Mouse (Mus musculus): ENCODE measurements around the gene Patl1. TPM values are rescaled to one million over a fixed set of nuclear protein-coding genes. Genes with fewer than 3 reads are reported as not detected.
"Not testable (repeated sequence)": the region's sequence is repeated elsewhere in the genome, so short reads cannot be mapped to it uniquely, and the experiment has no call there.

Patl1 gene
- polyA plus RNA-seq (2015; fragmentation: Nextera tagmentation; extraction: Ambion mirVana): 15.1 and 16.8 TPM in 2 replicates

GRCm38 (mm10) chr19:11912037-11912532 lies at the start of gene Patl1:
Gene Patl1 (plus strand): TSS chr19:11912399.
- H3K27me3 ChIP-seq: no peaks in the 10 kb centered on the region
- ATAC-seq (ENCODE audit: low FRiP score, low read depth): peak; percentile 98
- no peaks in the 10 kb centered on the region for H3K9me3 ChIP-seq
- peak within 1 kb of the TSS; percentile 73 for H3K9ac ChIP-seq
- peak within 1 kb of the TSS; percentile 92 for H3K4me3 ChIP-seq
- peaks cover 13% of the 10 kb centered on the region; the same call in 1 of the 2 replicates for H3K36me3 ChIP-seq
- under 1% methylated on average over 49 of the region's 53 CpGs for WGBS
- peak within 1 kb of the TSS; percentile 84 for H3K4me2 ChIP-seq
- H3K4me1 ChIP-seq (replicated peaks): peaks cover 31% of the 10 kb centered on the region
- peak within 1 kb of the TSS; percentile 88 for H3K27ac ChIP-seq (replicated peaks)

- H3K9ac ChIP-seq: no peak overlapping the region
- no peaks in the 10 kb centered on the region for H3K27me3 ChIP-seq
- no peak overlapping the region for H3K4me2 ChIP-seq
- no peak overlapping the region for H3K4me3 ChIP-seq
- no peak overlapping the region for H3K27ac ChIP-seq (replicated peaks)
- H3K9me3 ChIP-seq: no peaks in the 10 kb centered on the region
- H3K36me3 ChIP-seq: no peaks in the 10 kb centered on the region
- H3K4me1 ChIP-seq (replicated peaks): no peaks in the 10 kb centered on the region
- no peak for ATAC-seq (ENCODE audit: low FRiP score, low read depth)
- 85% methylated on average over 2 of the region's 2 CpGs for WGBS
Measured at GRCm38 (mm10) chr19:11867837-11868236, 44.4 kb upstream of the Patl1 start.

- Histone ChIP-seq H3K36me3 (no peaks in the 10 kb centered on the region), H3K27ac (replicated peaks) (no peak within 1 kb of the TSS), H3K4me2 (no peak within 1 kb of the TSS), H3K9ac (no peak within 1 kb of the TSS), H3K4me1 (replicated peaks) (no peaks in the 10 kb centered on the region), H3K27me3 (no peaks in the 10 kb centered on the region), H3K4me3 (no peak within 1 kb of the TSS), H3K9me3 (no peaks in the 10 kb centered on the region)
- WGBS: 63% methylated on average over 1 of the region's 1 CpGs
- ATAC-seq (ENCODE audit: low FRiP score, low read depth): no peak
Measured at GRCm38 (mm10) chr19:11875006-11875405, 37.2 kb upstream of the Patl1 start, which contains the start of gene Olfr1419. Gene Olfr1419 (minus strand): TSS chr19:11875106.

- not testable (repeated sequence) for ATAC-seq (ENCODE audit: low FRiP score, low read depth); H3K27me3 ChIP-seq; H3K4me1 ChIP-seq (replicated peaks); H3K9me3 ChIP-seq; H3K4me3 ChIP-seq; H3K27ac ChIP-seq (replicated peaks); H3K9ac ChIP-seq; H3K36me3 ChIP-seq
- H3K4me2 ChIP-seq: 0 out of 2 replicates have a peak overlapping the region, but pooled peaks have one; percentile 11
- WGBS: 60% methylated on average over 22 of the region's 22 CpGs
Measured at GRCm38 (mm10) chr19:11878404-11878803, 33.8 kb upstream of the Patl1 start.

DNA sequence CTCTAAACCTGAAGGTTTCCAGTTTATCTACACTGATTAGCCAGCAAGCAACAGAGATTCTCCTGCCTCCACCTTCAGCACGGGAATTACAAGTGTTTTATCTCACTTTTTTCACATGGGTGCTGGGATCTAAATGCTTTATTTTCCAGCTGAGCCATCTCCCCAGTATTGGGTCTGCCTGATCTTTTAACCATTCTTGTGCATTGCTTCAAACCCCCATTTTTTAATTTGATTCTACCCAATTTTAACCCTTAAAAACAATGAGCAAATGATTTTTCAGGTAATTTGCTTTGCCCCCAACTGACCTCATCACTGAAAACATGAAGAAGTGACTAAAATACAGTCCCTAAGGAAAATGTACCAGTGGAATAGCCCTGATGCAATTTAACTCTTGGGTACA lies 25.9 kb upstream of the Patl1 start, which contains the start of gene Olfr1420:
TSS of gene Olfr1420 (plus strand) at position 301 of the 400 bp plus-strand sequence.
- 48% methylated on average over 1 of the region's 1 CpGs for WGBS

GRCm38 (mm10) chr19:11911021-11911420 lies 1.2 kb upstream of the Patl1 start:
- H3K4me2 ChIP-seq: peak overlapping the region; percentile 84
- H3K4me3 ChIP-seq: peak overlapping the region; percentile 92
- H3K4me1 ChIP-seq (replicated peaks): peaks cover 26% of the 10 kb centered on the region
- ATAC-seq (ENCODE audit: low FRiP score, low read depth): no peak
- H3K36me3 ChIP-seq: peaks cover 9% of the 10 kb centered on the region; the same call in 1 of the 2 replicates
- H3K9me3 ChIP-seq: no peaks in the 10 kb centered on the region
- WGBS: 94% methylated on average over 5 of the region's 5 CpGs
- no peaks in the 10 kb centered on the region for H3K27me3 ChIP-seq
- peak overlapping the region; percentile 58; the same call in 1 of the 2 replicates for H3K9ac ChIP-seq
- 0 out of 2 replicates have a peak overlapping the region, but pooled peaks have one; percentile 88 for H3K27ac ChIP-seq (replicated peaks)

More for the DNA sequence above, 25.9 kb upstream of the Patl1 start, which contains the start of gene Olfr1420:
- no peak for ATAC-seq (ENCODE audit: low FRiP score, low read depth)
- H3K27ac ChIP-seq (replicated peaks): no peak within 1 kb of the TSS
- H3K27me3 ChIP-seq: no peaks in the 10 kb centered on the region
- no peak within 1 kb of the TSS for H3K4me2 ChIP-seq
- H3K9me3 ChIP-seq: no peaks in the 10 kb centered on the region
- no peak within 1 kb of the TSS for H3K4me3 ChIP-seq
- H3K9ac ChIP-seq: no peak within 1 kb of the TSS
- H3K36me3 ChIP-seq: no peaks in the 10 kb centered on the region
- H3K4me1 ChIP-seq (replicated peaks): no peaks in the 10 kb centered on the region

- peaks cover 31% of the 10 kb centered on the region for H3K4me1 ChIP-seq (replicated peaks)
- H3K27me3 ChIP-seq: no peaks in the 10 kb centered on the region
- H3K4me3 ChIP-seq: peak overlapping the region; percentile 92
- peak overlapping the region; percentile 58 for H3K9ac ChIP-seq
- peak; percentile 47 for ATAC-seq (ENCODE audit: low FRiP score, low read depth)
- WGBS: 5% methylated on average over 17 of the region's 17 CpGs
- H3K27ac ChIP-seq (replicated peaks): peak overlapping the region; percentile 88
- H3K4me2 ChIP-seq: peak overlapping the region; percentile 84
- no peaks in the 10 kb centered on the region for H3K9me3 ChIP-seq
- H3K36me3 ChIP-seq: peaks cover 13% of the 10 kb centered on the region; the same call in 1 of the 2 replicates
Measured at GRCm38 (mm10) chr19:11911603-11912002, 596 bp upstream of the Patl1 start.

DNA sequence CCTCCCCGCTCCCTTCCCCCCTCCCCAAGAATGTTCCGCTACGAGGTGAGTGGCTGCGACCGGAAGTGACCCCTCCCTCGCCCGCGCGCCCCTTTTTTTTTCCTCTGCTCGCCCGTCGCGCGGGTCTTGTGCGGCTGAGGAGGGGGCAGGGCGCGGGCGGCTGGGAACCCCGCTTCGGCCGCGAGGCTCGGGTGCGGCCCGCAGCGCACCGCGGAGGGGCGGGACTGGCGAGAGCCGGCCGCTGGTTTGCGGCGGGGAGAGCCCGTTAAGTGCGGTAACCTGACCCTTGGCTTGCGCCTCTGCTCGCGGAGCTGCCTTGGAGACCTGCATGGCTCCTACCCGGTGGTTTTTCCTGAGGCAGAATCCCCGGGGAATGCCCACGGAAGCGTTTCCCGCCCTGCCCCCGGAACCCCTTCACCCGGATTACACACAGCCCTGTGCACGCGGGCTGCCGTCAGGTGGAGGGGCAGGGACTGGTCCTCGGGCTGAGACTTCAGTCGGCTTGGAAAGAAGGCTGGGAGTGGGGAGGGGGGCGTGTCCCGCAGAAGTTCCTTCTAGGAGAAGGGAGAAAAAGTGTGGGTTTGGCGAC lies 428 bp downstream of the Patl1 start:
- peak overlapping the region; percentile 92 for H3K4me3 ChIP-seq
- peak overlapping the region; percentile 88 for H3K27ac ChIP-seq (replicated peaks)
- H3K4me2 ChIP-seq: peak overlapping the region; percentile 84
- peaks cover 16% of the 10 kb centered on the region; the same call in 1 of the 2 replicates for H3K36me3 ChIP-seq
- H3K4me1 ChIP-seq (replicated peaks): peaks cover 31% of the 10 kb centered on the region
- peak; percentile 40; the same call in 1 of the 2 replicates for ATAC-seq (ENCODE audit: low FRiP score, low read depth)
- peak overlapping the region; percentile 73 for H3K9ac ChIP-seq
- H3K27me3 ChIP-seq: no peaks in the 10 kb centered on the region
- H3K9me3 ChIP-seq: no peaks in the 10 kb centered on the region
- 0% methylated on average over 48 of the region's 54 CpGs for WGBS

GRCm38 (mm10) chr19:11915804-11916203 lies 3.6 kb downstream of the Patl1 start:
- WGBS: 10% methylated on average over 2 of the region's 2 CpGs
- Histone ChIP-seq H3K9me3 (no peaks in the 10 kb centered on the region), H3K27ac (replicated peaks) (no peak overlapping the region), H3K4me2 (no peak overlapping the region), H3K4me3 (no peak overlapping the region), H3K36me3 (peaks cover 24% of the 10 kb centered on the region), H3K4me1 (replicated peaks) (peaks cover 31% of the 10 kb centered on the region), H3K9ac (no peak overlapping the region), H3K27me3 (no peaks in the 10 kb centered on the region)
- ATAC-seq (ENCODE audit: low FRiP score, low read depth): no peak

GRCm38 (mm10) chr19:11922068-11922467 lies 9.9 kb downstream of the Patl1 start:
- no peak overlapping the region for H3K4me2 ChIP-seq
- no peaks in the 10 kb centered on the region for H3K27me3 ChIP-seq
- no peak overlapping the region for H3K27ac ChIP-seq (replicated peaks)
- H3K4me3 ChIP-seq: no peak overlapping the region
- 97% methylated on average over 1 of the region's 1 CpGs for WGBS
- no peaks in the 10 kb centered on the region for H3K4me1 ChIP-seq (replicated peaks)
- ATAC-seq (ENCODE audit: low FRiP score, low read depth): no peak
- H3K9ac ChIP-seq: no peak overlapping the region
- H3K9me3 ChIP-seq: no peaks in the 10 kb centered on the region
- H3K36me3 ChIP-seq: peaks cover 58% of the 10 kb centered on the region

- 97% methylated on average over 2 of the region's 2 CpGs for WGBS
- H3K4me1 ChIP-seq (replicated peaks); H3K27ac ChIP-seq (replicated peaks); H3K4me3 ChIP-seq; H3K9ac ChIP-seq; H3K27me3 ChIP-seq; ATAC-seq (ENCODE audit: low FRiP score, low read depth); H3K9me3 ChIP-seq; H3K4me2 ChIP-seq: not testable (repeated sequence)
- peaks cover 59% of the 10 kb centered on the region for H3K36me3 ChIP-seq
Measured at GRCm38 (mm10) chr19:11922515-11922914, 10.3 kb downstream of the Patl1 start.

GRCm38 (mm10) chr19:11926380-11926779 lies 14.2 kb downstream of the Patl1 start:
- no peak overlapping the region for H3K27ac ChIP-seq (replicated peaks)
- H3K27me3 ChIP-seq: no peaks in the 10 kb centered on the region
- no peaks in the 10 kb centered on the region for H3K4me1 ChIP-seq (replicated peaks)
- H3K9me3 ChIP-seq: no peaks in the 10 kb centered on the region
- no peak overlapping the region for H3K4me2 ChIP-seq
- no peak for ATAC-seq (ENCODE audit: low FRiP score, low read depth)
- no peak overlapping the region for H3K9ac ChIP-seq
- H3K36me3 ChIP-seq: peaks cover 81% of the 10 kb centered on the region
- 93% methylated on average over 2 of the region's 2 CpGs for WGBS
- H3K4me3 ChIP-seq: no peak overlapping the region

All from hindbrain, embryonic 15.5 days (tissue).